Mouse (Mus musculus) cerebellum, postnatal 4 days (tissue): ENCODE measurements around the gene Nrxn2.

ENCODE experiments used
- DNase-seq, 2 experiments: peaks; one replicate each; pipeline ENCODE4 v3.0.0; 2022; ENCODE audit warnings: low spot score in 2 of 2, mixed read lengths in 1 of 2

Gene Nrxn2

DNA sequence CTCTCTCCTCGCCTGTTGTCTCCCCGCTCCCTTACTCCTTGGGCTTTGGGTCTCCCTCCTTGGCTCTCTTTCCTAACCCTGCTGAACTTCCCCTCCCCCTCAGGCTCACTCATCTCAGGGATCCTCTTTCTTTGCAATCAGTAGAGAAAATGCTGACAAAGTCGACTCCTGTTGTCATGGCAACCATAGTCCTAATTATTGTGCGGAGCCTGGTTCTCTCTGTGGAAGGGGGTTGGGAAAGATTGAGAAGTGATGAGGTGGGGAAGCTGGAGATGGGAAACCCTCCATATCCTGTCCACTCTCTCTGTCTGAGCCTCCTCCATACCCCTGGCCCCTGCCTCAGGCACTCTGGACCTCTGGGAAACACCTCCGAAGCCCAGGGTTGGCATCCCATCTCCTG is 100.1 kb downstream of the Nrxn2 start:
- no peak for DNase-seq

DNA sequence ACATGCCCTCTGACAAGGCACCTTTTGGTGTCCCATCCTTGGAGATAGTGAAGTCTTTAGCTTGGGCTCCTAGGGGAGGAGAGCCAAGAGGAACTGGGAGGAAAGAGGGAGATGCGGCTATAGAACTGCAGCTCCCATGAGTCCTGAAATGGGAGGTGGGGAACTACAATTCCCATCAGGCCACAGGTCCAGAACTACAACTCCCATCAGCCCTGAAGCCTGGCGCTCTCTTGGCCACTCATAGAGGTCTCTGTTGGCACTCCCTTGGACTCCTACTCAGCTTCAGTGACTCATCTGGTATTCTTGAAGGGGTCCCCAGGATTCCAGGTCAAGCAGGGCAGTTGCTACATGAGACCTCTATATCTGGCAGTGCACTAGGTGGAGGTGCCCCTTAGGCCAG is 101.0 kb downstream of the Nrxn2 start:
- DNase-seq, result no peak

DNA sequence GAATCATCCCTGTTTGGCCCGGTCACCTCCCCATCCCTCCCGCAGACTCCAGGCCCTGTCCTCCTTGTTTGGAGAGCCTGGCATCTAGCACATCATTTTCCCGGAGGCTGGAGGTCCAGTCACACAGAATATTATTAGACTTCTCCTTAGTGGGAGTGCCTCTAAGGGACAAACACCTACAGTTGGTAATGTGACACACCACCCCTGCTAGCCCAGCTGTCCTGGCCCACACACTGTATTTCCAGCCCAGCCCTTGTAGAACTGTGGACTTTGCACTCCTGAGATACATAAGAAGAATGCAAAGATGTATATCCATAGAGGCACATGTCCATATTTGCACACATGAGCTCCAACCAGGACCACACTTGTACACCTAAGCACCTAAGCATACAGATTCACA is 103.1 kb downstream of the Nrxn2 start:
- DNase-seq, result no peak

DNA sequence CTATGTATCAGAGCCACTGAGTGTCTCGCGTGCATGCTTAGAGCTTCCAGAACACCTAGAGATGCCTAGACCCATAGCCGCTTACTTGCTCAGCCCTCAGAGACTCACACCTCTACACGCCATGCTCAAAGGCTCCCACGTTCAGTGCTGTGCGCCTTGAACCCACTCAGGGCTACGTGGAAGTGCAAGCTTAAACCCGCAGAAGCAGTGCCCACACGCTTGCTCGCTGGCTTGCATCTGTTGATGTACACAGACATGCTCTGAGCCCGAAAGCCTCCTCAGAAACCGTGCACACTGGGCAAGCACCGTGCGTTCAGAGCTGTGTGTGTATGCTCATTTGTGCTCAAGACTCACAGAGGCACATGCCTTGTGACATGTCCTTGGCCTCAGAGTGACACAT is 103.8 kb downstream of the Nrxn2 start:
- no peak for DNase-seq

DNA sequence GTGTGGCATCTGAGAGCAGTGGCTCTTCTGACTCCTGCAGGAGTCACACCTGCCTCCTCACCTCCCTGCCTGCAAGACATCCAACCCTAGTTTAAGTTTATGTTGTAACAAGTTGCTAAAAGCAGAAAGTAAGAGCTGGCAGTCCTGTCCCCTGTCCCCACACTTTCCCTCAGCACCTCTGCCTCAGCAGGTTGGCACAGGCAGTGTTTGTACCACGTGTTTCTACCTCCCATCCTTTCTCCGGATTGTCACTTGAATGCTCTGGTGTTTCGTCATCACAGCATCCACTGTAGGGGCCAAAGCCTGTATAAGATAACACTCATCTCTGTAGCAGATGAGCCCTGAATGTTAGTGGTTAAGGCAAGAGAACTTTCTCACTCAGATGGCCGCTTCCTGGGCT is 106.5 kb downstream of the Nrxn2 start:
- DNase-seq, result no peak

- no peak for DNase-seq
Measured at GRCm38 (mm10) chr19:6526010-6526409, 107.5 kb downstream of the Nrxn2 start.

DNA sequence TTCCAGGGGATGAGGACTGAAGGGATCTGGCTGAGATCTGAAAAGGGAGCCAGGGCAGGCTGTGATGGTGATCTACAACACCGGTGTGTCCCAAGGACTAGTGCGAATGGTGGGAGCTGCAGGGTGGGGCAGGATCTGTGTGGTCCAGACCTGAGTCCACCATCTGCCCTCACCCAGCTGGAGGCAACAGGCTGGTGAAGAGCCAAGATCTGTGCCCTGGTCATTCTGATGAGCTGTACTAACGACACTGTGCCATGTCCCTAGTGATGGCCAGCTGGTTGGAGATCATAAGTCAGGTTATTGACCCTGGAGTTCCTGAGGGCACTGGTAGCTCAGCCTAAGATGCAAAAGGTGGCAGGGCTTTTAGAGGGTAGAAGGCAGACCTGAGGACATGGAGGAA is 108.9 kb downstream of the Nrxn2 start:
- peak in 1 of 2 experiments; percentile 57 for DNase-seq

DNA sequence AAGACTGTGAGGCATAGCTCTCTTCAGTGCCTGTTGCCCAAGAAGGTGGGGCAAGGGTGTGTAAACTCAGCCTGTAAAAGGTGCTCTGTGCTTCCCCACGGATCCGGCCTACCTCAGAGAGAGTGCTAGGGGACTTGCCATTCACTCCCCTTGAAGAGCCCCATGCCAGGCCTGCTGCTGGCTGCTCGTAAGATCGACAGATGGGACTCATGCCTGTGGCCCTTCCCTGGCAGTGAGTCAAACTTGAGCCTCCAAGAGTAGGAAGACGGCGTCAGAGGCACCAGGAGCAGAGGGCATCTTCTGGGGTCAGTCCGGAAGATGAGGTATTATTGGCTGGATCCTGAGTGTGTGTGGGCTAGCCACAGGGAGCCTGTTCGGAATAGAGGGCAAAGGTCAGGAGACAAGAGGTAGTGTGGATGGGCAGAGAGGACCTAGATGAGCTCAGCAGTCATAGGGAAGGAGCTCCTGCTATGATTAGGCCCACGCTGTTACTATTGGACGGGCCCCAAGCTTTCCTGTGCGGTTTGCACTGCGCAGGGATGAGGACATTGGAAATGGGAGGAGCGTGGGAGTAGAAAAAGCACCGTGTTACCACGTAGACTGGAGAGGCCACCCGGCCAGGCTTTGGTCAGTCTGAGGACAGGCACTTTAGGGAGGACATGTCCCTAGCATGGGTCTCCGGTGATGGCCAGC is 109.5 kb downstream of the Nrxn2 start:
- DNase-seq, result peak in 1 of 2 experiments; percentile 78

- no peak for DNase-seq
Measured at GRCm38 (mm10) chr19:6529265-6529985, 110.9 kb downstream of the Nrxn2 start.

GRCm38 (mm10) chr19:6530359-6530758 is 111.8 kb downstream of the Nrxn2 start:
- DNase-seq, result no peak

DNA sequence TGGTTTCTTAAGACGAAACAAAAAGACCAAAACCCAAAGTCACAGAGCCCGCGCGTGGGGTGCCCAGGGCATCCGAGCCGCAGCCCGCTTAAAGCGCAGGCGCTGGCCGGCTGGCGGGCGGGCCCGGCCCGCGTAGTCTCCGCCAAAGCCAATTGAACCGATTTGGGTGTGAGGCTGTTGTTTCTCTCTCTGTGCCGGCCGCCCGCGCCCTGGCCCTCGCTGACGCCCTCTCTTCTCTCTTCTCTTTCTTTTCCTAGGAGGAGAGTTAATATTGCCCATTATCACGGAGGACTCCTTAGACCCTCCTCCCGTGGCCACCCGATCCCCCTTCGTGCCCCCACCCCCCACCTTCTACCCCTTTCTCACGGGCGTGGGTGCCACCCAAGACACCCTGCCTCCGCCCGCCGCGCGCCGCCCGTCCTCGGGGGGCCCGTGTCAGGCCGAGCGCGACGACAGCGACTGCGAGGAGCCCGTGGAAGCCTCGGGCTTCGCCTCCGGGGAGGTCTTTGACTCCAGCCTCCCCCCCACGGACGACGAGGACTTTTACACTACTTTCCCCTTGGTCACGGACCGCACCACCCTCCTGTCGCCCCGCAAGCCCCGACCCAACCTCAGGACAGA is 112.6 kb downstream of the Nrxn2 start:
- peak in 1 of 2 experiments; percentile 61 for DNase-seq

DNA sequence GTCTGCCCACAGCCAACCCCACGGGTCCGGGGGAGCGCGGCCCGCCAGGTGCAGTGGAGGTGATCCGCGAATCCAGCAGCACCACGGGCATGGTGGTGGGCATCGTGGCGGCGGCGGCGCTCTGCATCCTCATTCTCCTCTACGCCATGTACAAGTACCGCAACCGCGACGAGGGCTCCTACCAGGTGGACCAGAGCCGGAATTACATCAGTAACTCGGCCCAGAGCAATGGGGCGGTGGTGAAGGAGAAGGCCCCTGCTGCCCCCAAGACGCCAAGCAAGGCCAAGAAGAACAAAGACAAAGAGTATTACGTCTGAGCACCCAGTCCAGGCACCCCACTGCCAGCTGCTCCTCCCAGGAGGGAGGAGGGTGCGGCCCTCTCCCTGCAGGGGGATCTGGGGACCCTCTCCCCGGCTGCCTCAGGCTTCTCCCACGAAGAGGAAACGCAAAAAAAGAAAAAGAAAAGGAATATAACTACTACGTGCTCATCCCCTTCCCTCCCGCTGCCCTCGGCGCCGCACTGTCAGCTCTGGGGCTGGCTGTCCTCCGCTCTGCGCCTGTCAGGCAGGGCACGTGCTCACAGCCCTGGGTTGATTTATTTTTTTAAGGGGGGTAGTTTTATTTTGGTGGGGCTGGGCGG is 113.4 kb downstream of the Nrxn2 start:
- no peak for DNase-seq

GRCm38 (mm10) chr19:6532656-6533055 is 114.1 kb downstream of the Nrxn2 start:
- no peak for DNase-seq

DNA sequence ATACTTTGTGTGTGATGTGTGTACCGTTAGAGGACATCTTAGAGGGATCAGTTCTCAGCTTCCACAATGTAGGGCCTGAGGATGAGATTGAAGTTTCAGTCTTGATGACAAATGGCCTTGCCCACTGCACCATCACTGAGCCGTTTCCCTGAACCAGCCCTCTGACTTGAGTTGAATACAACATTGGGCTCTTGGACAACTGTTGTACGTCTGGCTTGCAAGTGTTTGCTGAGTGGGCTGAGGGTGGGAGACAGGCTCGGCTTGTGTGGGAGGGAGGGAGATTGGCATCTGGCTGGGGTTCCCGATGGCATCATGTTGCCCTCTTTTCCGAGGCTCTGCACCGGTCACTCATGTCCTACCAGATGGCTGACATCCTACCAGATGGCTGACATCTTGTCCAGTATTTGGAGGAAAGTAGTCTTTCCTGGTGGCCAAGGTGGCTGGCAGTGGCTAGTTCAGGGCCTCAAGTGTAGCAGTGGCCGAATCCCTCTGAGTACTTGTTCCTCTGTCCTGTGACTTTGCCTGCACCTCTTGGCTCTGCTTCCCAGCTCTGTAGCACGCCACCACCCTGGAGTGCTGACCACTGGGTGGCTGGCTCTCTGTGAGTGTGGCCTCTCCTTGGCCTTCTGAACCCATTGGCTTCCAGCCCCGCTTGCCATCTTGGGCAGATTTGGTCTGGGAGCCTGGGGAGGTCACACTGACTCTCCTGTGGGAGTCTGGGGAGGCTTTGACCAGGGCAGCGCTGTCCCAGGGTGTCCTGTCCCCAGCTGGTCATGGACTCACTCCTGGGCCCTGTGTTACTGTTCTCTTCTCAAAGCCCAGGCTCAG is 115.0 kb downstream of the Nrxn2 start:
- DNase-seq, result no peak

- no peak for DNase-seq
Measured at GRCm38 (mm10) chr19:6534118-6534415, 115.5 kb downstream of the Nrxn2 start.

DNA sequence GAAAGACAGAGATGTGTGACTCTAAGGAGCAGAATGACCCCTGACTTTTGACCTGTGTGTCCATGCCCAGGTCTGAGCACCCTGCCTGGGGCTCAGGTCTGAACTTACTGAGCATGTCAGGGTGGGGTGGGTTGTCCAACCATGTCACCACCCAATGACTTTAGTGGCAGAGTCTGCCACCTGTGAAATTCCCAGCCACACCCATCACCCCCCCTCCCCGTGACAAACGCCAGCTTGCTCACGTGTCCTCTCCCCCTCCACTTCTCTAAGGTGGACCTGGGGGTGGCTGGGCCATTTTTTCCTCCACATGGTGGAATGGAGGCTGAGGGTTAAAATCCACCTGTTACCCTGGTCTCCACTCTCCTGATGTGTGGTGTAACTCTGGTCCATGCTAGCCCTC is 117.7 kb downstream of the Nrxn2 start:
- no peak for DNase-seq

- no peak for DNase-seq
Measured at GRCm38 (mm10) chr19:6536696-6537095, 118.2 kb downstream of the Nrxn2 start.

DNA sequence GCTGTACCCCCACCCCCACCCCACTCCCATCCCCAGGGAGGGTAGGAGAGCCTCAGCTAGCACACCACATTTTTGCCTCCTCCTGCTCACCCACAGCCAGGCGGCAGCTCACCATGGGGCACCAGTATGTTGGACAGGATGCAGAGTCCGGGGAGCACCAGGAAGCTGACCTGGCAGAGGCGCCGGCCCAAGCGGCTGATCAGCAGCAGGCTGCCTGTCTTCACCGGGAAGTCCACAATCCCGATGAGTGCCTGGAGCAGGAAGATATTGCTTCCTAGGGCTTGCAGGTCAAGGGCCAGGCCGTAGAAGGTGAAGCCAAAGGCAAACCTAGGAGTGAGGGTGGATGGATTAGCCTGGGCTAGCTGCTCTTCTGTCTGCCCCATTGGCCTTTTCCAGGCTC is 119.0 kb downstream of the Nrxn2 start:
- DNase-seq, result no peak

- DNase-seq, result no peak
Measured at GRCm38 (mm10) chr19:6538546-6538945, 120.0 kb downstream of the Nrxn2 start.

DNA sequence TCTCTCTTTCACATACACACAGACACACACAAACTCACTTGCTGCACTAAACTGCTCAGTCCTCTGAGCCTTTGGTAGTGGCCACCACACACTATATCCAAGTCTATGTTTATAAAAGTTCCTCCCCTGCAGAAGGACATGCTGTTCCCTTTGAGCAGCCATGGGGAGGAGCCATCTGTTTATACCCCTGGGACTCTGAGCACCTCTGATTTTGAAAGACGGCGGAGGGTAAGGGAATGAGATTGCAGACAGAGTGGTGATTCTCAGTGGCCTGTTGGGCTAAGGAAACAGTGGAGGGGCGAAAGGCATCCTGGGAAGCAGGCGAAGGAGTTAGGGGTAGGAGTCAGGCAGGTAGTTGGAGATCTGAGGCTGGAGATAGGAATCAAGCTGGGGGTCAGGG is 121.1 kb downstream of the Nrxn2 start:
- no peak for DNase-seq

GRCm38 (mm10) chr19:6540191-6540590 is 121.7 kb downstream of the Nrxn2 start:
- no peak for DNase-seq

DNA sequence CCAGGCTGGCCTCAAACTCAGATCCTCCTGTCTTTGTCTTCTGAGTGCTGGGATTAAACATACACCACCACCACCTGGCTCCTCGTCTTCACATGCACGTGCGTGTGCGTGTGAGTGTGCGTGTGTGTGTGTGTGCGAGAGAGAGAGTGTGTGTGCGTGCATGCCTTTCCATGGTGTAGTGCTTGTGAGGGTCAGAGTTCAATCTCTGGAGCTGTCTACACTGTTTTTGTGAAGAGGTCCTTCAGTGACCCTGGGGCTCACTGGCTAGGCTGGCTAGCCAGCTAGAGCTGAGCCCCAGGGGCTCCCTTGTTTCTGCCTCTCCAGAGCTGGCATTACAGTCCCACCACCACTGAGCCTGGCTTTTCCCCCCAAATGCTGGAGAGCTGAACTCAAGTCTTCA is 123.0 kb downstream of the Nrxn2 start:
- DNase-seq, result no peak
